Comparison of ENCODE assay signal across 8 mouse cellular contexts in the genomic region with DNA sequence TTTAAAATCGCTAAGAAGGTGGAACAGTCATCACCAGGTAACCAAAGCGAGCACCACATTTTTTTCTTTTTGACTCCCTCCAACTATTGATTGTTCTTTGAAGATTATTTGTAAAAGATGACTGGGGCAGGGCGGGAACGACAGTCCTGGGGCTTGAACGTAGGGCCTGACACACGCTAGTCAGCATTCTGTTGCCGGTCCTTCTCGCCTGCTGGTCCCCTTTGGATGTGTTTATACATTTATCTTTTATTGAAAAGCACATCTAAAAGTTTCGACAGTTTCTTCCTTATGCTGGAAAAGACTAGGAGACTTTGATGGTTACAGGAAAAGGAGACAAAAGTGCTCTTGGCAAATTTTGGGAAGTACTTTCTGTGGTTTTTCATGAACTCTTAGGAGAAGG. TPM values are rescaled to one million over a fixed set of nuclear protein-coding genes. Genes with fewer than 3 reads are reported as not detected.
DNase-seq lines count a peak whose midpoint lies in the region; ATAC-seq lines count a peak whose summit lies in the region.

No protein-coding gene starts in this region.

- intact Hi-C loops in left cerebral cortex, postnatal 25 days (cut with DNase I) = loop anchor here (5.0 kb wide), 1 partner anchor 1287 kb away; the partner anchor contains the start of gene Crlf2

- H3K4me2 ChIP-seq in kidney, embryonic 15.5 days = peak overlapping the region; percentile 72
- peak overlapping the region; percentile 88 for H3K4me2 ChIP-seq in hindbrain, embryonic 14.5 days (replicated peaks)
- H3K4me2 ChIP-seq in midbrain, embryonic 15.5 days = peak overlapping the region; percentile 71

- H3K9ac ChIP-seq in kidney, embryonic 15.5 days = peak overlapping the region; percentile 88
- H3K9ac ChIP-seq in hindbrain, embryonic 14.5 days = peak overlapping the region; percentile 93
- H3K9ac ChIP-seq in midbrain, embryonic 15.5 days = peak overlapping the region; percentile 95

- H3K36me3 ChIP-seq in kidney, embryonic 15.5 days = peaks cover 21% of the 10 kb centered on the region
- no peaks in the 10 kb centered on the region; the same call in 1 of the 2 replicates for H3K36me3 ChIP-seq in hindbrain, embryonic 14.5 days (replicated peaks; ENCODE audit: control insufficient read depth, insufficient read depth)
- no peaks in the 10 kb centered on the region for H3K36me3 ChIP-seq in midbrain, embryonic 15.5 days (replicated peaks)

- no peak for DNase-seq in kidney, postnatal 4 days
- no peak for DNase-seq in hindbrain, embryonic 14.5 days (ENCODE audit: low spot score)
- no peak for DNase-seq in adrenal gland, postnatal 25 days
- DNase-seq in left cerebral cortex, postnatal 25 days (ENCODE audit: low spot score in 2 of 2) = no peak
- DNase-seq in thymus, postnatal 36 days = no peak

- H3K4me1 ChIP-seq in kidney, embryonic 15.5 days = peaks cover 21% of the 10 kb centered on the region
- peaks cover 12% of the 10 kb centered on the region for H3K4me1 ChIP-seq in brown adipose tissue, adult 24 weeks (ENCODE audit: control insufficient read depth, insufficient read depth, insufficient read length, low read length)
- H3K4me1 ChIP-seq in hindbrain, embryonic 14.5 days (replicated peaks; ENCODE audit: control insufficient read depth, insufficient read depth, low read length) = peaks cover 36% of the 10 kb centered on the region
- H3K4me1 ChIP-seq in midbrain, embryonic 15.5 days = peaks cover 44% of the 10 kb centered on the region

- peak overlapping the region; percentile 66 for H3K4me3 ChIP-seq in kidney, embryonic 15.5 days (replicated peaks)
- H3K4me3 ChIP-seq in brown adipose tissue, adult 24 weeks (ENCODE audit: insufficient read depth, low read depth, low read length) = peak overlapping the region; percentile 77
- peak overlapping the region; percentile 91 for H3K4me3 ChIP-seq in hindbrain, embryonic 14.5 days (replicated peaks; ENCODE audit: low read length)
- H3K4me3 ChIP-seq in midbrain, embryonic 15.5 days = peak overlapping the region; percentile 91

- ATAC-seq in kidney, embryonic 15.5 days (replicated peaks; ENCODE audit: low FRiP score) = no peak
- ATAC-seq in hindbrain, embryonic 14.5 days (ENCODE audit: low FRiP score) = no peak
- ATAC-seq in midbrain, embryonic 15.5 days (replicated peaks) = no peak

- H3K9me3 ChIP-seq in kidney, embryonic 15.5 days (replicated peaks) = no peaks in the 10 kb centered on the region
- no peaks in the 10 kb centered on the region for H3K9me3 ChIP-seq in hindbrain, embryonic 14.5 days (ENCODE audit: control insufficient read depth, low read length)
- no peaks in the 10 kb centered on the region for H3K9me3 ChIP-seq in midbrain, embryonic 15.5 days

- H3K27me3 ChIP-seq in kidney, embryonic 15.5 days = no peaks in the 10 kb centered on the region
- H3K27me3 ChIP-seq in hindbrain, embryonic 14.5 days (ENCODE audit: control insufficient read depth, insufficient read depth, low read length) = no peaks in the 10 kb centered on the region
- H3K27me3 ChIP-seq in midbrain, embryonic 15.5 days (replicated peaks) = no peaks in the 10 kb centered on the region

- H3K27ac ChIP-seq in kidney, embryonic 15.5 days = no peak overlapping the region
- H3K27ac ChIP-seq in brown adipose tissue, adult 24 weeks (replicated peaks; ENCODE audit: low read depth, low read length) = no peak overlapping the region
- H3K27ac ChIP-seq in hindbrain, embryonic 14.5 days = no peak overlapping the region
- no peak overlapping the region for H3K27ac ChIP-seq in midbrain, embryonic 15.5 days

- 46% methylated on average over 9 of the region's 9 CpGs for WGBS in kidney, embryonic 15.5 days
- WGBS in hindbrain, embryonic 14.5 days = 47% methylated on average over 9 of the region's 9 CpGs
- WGBS in midbrain, embryonic 15.5 days = 54% methylated on average over 9 of the region's 9 CpGs

RNA-seq across cellular contexts. Expression of gene Dr1, which starts 1.7 kb away (rescaled TPM):
- polyA plus RNA-seq in kidney, embryonic 15.5 days (2015; fragmentation: Nextera tagmentation; extraction: Ambion mirVana) = 45.8 and 49.3 TPM in 2 replicates
- polyA plus RNA-seq in brown adipose tissue, adult 24 weeks (2012; ENCODE audit: insufficient read depth, insufficient read length, missing spikeins) = 17.2 and 19.8 TPM in 2 replicates
- 45.7 and 52.3 TPM in 2 replicates for polyA plus RNA-seq in hindbrain, embryonic 14.5 days (2014; fragmentation: Nextera tagmentation; extraction: Ambion mirVana)
- polyA plus RNA-seq in midbrain, embryonic 15.5 days (2015; fragmentation: Nextera tagmentation; extraction: Ambion mirVana) = 40.1 and 42.9 TPM in 2 replicates
- total RNA-seq in adrenal gland, postnatal 25 days (2021) = 31.9 and 35.2 TPM in 2 replicates
- 10 to 100 TPM; 36.4 to 38.9 TPM for total RNA-seq in left cerebral cortex, postnatal 25 days (2021)

RNA-seq across cellular contexts. Expression of gene Pigg, which starts 42.0 kb away (rescaled TPM):
- 6.7 and 7.5 TPM in 2 replicates for polyA plus RNA-seq in kidney, embryonic 15.5 days (2015; fragmentation: Nextera tagmentation; extraction: Ambion mirVana)
- polyA plus RNA-seq in brown adipose tissue, adult 24 weeks (2012; ENCODE audit: insufficient read depth, insufficient read length, missing spikeins) = 6.2 and 7.6 TPM in 2 replicates
- 2.3 and 2.9 TPM in 2 replicates for polyA plus RNA-seq in hindbrain, embryonic 14.5 days (2014; fragmentation: Nextera tagmentation; extraction: Ambion mirVana)
- 5.6 and 6.3 TPM in 2 replicates for polyA plus RNA-seq in midbrain, embryonic 15.5 days (2015; fragmentation: Nextera tagmentation; extraction: Ambion mirVana)
- total RNA-seq in adrenal gland, postnatal 25 days (2021) = 12.1 and 13.8 TPM in 2 replicates
- 10 to 100 TPM; 12.5 TPM for total RNA-seq in left cerebral cortex, postnatal 25 days (2021)
